In genomic region chr12:70329059-70329458, GRCm38 (mm10) we compare ENCODE assay signal across 29 mouse cellular contexts. TPM values are rescaled to one million over a fixed set of nuclear protein-coding genes. Genes with fewer than 3 reads are reported as not detected.
DNase-seq lines count a peak whose midpoint lies in the region; ATAC-seq and TF ChIP-seq lines count a peak whose summit lies in the region.
"Had no signal": no experiment of that assay in that cellular context is flagged by ENCODE, and none has a peak within 500 bp of the region (broad histone marks: within the 10 kb centered on the region; RNA-seq: fewer than 3 reads in every experiment).

No protein-coding gene starts in this region.

- peaks cover 8% of the 10 kb centered on the region; the same call in 1 of the 2 replicates for H3K4me1 ChIP-seq in heart, postnatal 0 days (ENCODE audit: control insufficient read depth, insufficient read depth)
- no peaks in the 10 kb centered on the region; the same call in 1 of the 2 replicates for H3K4me1 ChIP-seq in lung, postnatal 0 days (ENCODE audit: insufficient read depth, low read depth, low read length)
- peaks cover 16% of the 10 kb centered on the region; the same call in 1 of the 2 replicates for H3K4me1 ChIP-seq in forebrain, embryonic 12.5 days
- H3K4me1 ChIP-seq: limb, embryonic 10.5 days; limb, embryonic 15.5 days; liver, embryonic 13.5 days had no signal

- H3K36me3 ChIP-seq in heart, postnatal 0 days (replicated peaks; ENCODE audit: control insufficient read depth, insufficient read depth, low read length) = no peaks in the 10 kb centered on the region
- no peaks in the 10 kb centered on the region for H3K36me3 ChIP-seq in lung, postnatal 0 days (ENCODE audit: insufficient read depth, low read length)
- H3K36me3 ChIP-seq in forebrain, embryonic 12.5 days (replicated peaks) = no peaks in the 10 kb centered on the region
- H3K36me3 ChIP-seq: embryonic facial prominence, embryonic 13.5 days; limb, embryonic 10.5 days; limb, embryonic 15.5 days; liver, embryonic 13.5 days; midbrain, embryonic 15.5 days; neural tube, embryonic 15.5 days had no signal

- ATAC-seq in frontal cortex, adult (ENCODE audit: low TSS enrichment) = peak; percentile 6; the same call in 1 of the 2 replicates
- peak; percentile 39; the same call in 1 of the 2 replicates for ATAC-seq in heart, postnatal 0 days (ENCODE audit: insufficient read depth, low read depth)
- peak; percentile 57; the same call in 1 of the 2 replicates for ATAC-seq in lung, postnatal 0 days
- ATAC-seq in forebrain, embryonic 12.5 days (ENCODE audit: low FRiP score) = no peak
- ATAC-seq: CD4-positive, CD25-positive, alpha-beta regulatory T cell, adult 4 months; forebrain, postnatal 0 days; intestine, postnatal 0 days; midbrain, embryonic 15.5 days had no signal

- no peaks in the 10 kb centered on the region for H3K9me3 ChIP-seq in heart, postnatal 0 days (replicated peaks; ENCODE audit: control insufficient read depth, low read length)
- H3K9me3 ChIP-seq in lung, postnatal 0 days (ENCODE audit: low read length) = no peaks in the 10 kb centered on the region
- H3K9me3 ChIP-seq in forebrain, embryonic 12.5 days = no peaks in the 10 kb centered on the region
- H3K9me3 ChIP-seq: embryonic facial prominence, embryonic 13.5 days; limb, embryonic 10.5 days; limb, embryonic 15.5 days; liver, embryonic 13.5 days; midbrain, embryonic 10.5 days; midbrain, embryonic 15.5 days; neural tube, embryonic 15.5 days had no signal

- WGBS in heart, postnatal 0 days = 13% methylated on average over 3 of the region's 3 CpGs
- WGBS in lung, postnatal 0 days = 9% methylated on average over 3 of the region's 3 CpGs
- WGBS in forebrain, embryonic 12.5 days = 89% methylated on average over 3 of the region's 3 CpGs

- H3K4me3 ChIP-seq in heart, postnatal 0 days (ENCODE audit: low read depth, low read length) = no peak overlapping the region
- no peak overlapping the region for H3K4me3 ChIP-seq in lung, postnatal 0 days (ENCODE audit: low read depth, low read length)
- H3K4me3 ChIP-seq in forebrain, embryonic 12.5 days (replicated peaks) = no peak overlapping the region
- H3K4me3 ChIP-seq: embryonic facial prominence, embryonic 13.5 days; limb, embryonic 10.5 days; limb, embryonic 15.5 days; liver, embryonic 13.5 days; midbrain, embryonic 10.5 days; midbrain, embryonic 15.5 days; neural tube, embryonic 15.5 days had no signal

- TF ChIP-seq CTCF in heart, postnatal 0 days (IDR thresholded peaks at IDR 0.05; ENCODE audit: low read depth) = no peak
- no peak for TF ChIP-seq CTCF in lung, postnatal 0 days (IDR thresholded peaks at IDR 0.05)

- no peak for TF ChIP-seq EP300 in heart, postnatal 0 days (IDR thresholded peaks at IDR 0.05; ENCODE audit: low read depth)
- TF ChIP-seq EP300 in lung, postnatal 0 days (IDR thresholded peaks at IDR 0.05) = no peak

- H3K9ac ChIP-seq in heart, postnatal 0 days (replicated peaks; ENCODE audit: low read depth, low read length) = no peak overlapping the region
- no peak overlapping the region for H3K9ac ChIP-seq in lung, postnatal 0 days (replicated peaks; ENCODE audit: low read depth)
- H3K9ac ChIP-seq in forebrain, embryonic 12.5 days = no peak overlapping the region
- H3K9ac ChIP-seq: embryonic facial prominence, embryonic 13.5 days; forebrain, postnatal 0 days; hindbrain, embryonic 14.5 days; limb, embryonic 15.5 days; liver, embryonic 13.5 days; midbrain, embryonic 15.5 days; neural tube, embryonic 15.5 days had no signal

- H3K27ac ChIP-seq in heart, postnatal 0 days (ENCODE audit: low read depth) = no peak overlapping the region
- no peak overlapping the region for H3K27ac ChIP-seq in lung, postnatal 0 days (ENCODE audit: low read length)
- no peak overlapping the region for H3K27ac ChIP-seq in forebrain, embryonic 12.5 days
- H3K27ac ChIP-seq: embryonic facial prominence, embryonic 13.5 days; hindbrain, embryonic 14.5 days; limb, embryonic 10.5 days; limb, embryonic 15.5 days; liver, embryonic 13.5 days; midbrain, embryonic 10.5 days; midbrain, embryonic 15.5 days; neural tube, embryonic 15.5 days had no signal

- no peaks in the 10 kb centered on the region for H3K27me3 ChIP-seq in heart, postnatal 0 days (ENCODE audit: control insufficient read depth, insufficient read depth, low read length)
- H3K27me3 ChIP-seq in lung, postnatal 0 days (replicated peaks; ENCODE audit: insufficient read depth, low read length) = no peaks in the 10 kb centered on the region
- H3K27me3 ChIP-seq in forebrain, embryonic 12.5 days = no peaks in the 10 kb centered on the region
- H3K27me3 ChIP-seq: embryonic facial prominence, embryonic 13.5 days; limb, embryonic 15.5 days; liver, embryonic 13.5 days; midbrain, embryonic 15.5 days; neural tube, embryonic 15.5 days had no signal

- H3K4me2 ChIP-seq in heart, postnatal 0 days (ENCODE audit: low read depth, low read length) = no peak overlapping the region
- H3K4me2 ChIP-seq in lung, postnatal 0 days (replicated peaks; ENCODE audit: low read depth, low read length) = no peak overlapping the region
- H3K4me2 ChIP-seq in forebrain, embryonic 12.5 days = no peak overlapping the region
- H3K4me2 ChIP-seq: embryonic facial prominence, embryonic 13.5 days; heart, embryonic 11.5 days; hindbrain, embryonic 14.5 days; limb, embryonic 15.5 days; liver, embryonic 13.5 days; midbrain, embryonic 15.5 days; neural tube, embryonic 15.5 days had no signal

- DNase-seq in frontal cortex, postnatal 14 days (ENCODE audit: low spot score in 2 of 2) = no peak
- peak; percentile 43 for DNase-seq in heart, postnatal 0 days (ENCODE audit: low spot score)
- no peak for DNase-seq in heart, adult 9 months (ENCODE audit: low spot score in 2 of 2)
- DNase-seq in lung, postnatal 0 days (ENCODE audit: low spot score) = peak; percentile 53
- no peak for DNase-seq in lung, adult 18-20 months
- DNase-seq: adrenal gland, postnatal 25 days; cerebellum, adult 11-12 months; cerebellum, adult 9-11 months; forebrain, postnatal 0 days; gastrocnemius, postnatal 14 days; kidney, adult 9 months; kidney, postnatal 10 days; layer of hippocampus, adult 9-11 months; liver, embryonic 13.5 days; lung, postnatal 14 days; retina, postnatal 1 day; right cerebral cortex, postnatal 14 days had no signal

RNA-seq across cellular contexts. Expression of gene Trim9, which starts 18.4 kb away (rescaled TPM):
- 0.35 and 0.80 TPM in 2 replicates for total RNA-seq in heart, postnatal 0 days (2014; rRNA removed; ENCODE audit: low replicate concordance)
- 0.66 and 0.67 TPM in 2 replicates for polyA plus RNA-seq in heart, postnatal 0 days (2015; fragmentation: Nextera tagmentation; extraction: Ambion mirVana)
- polyA plus RNA-seq in lung, postnatal 0 days (2015; fragmentation: Nextera tagmentation; extraction: Ambion mirVana) = 0.42 and 0.43 TPM in 2 replicates
- 17.5 and 18.1 TPM in 2 replicates for polyA plus RNA-seq in forebrain, embryonic 12.5 days (2016; fragmentation: Nextera tagmentation; extraction: Ambion mirVana)

Comparison
In these comparisons a context has a peak if more than half of its experiments do, and no peak if none do; other contexts are left out.
1. DNase-seq: peak in heart, postnatal 0 days (single experiment) and lung, postnatal 0 days (single experiment); none in frontal cortex, postnatal 14 days (0 of 2), heart, adult 9 months (0 of 2) and lung, adult 18-20 months (0 of 2).
2. RNA of gene Trim9, which starts 18.4 kb away (polyA plus RNA-seq): 17.5 to 18.1 TPM in forebrain, embryonic 12.5 days; 0.66 to 0.67 TPM in heart, postnatal 0 days and 0.42 to 0.43 TPM in lung, postnatal 0 days; every median in the first group is over 10 times any median in the second.